Mouse (Mus musculus) left cerebral cortex, adult 2 months (tissue): Measurements from ENCODE around the gene Itpr3. TPM values are rescaled to one million over a fixed set of nuclear protein-coding genes. Genes with fewer than 3 reads are reported as not detected.

Experiments used
- DNase-seq, 2 experiments: peaks; one replicate each; pipeline ENCODE4 v3.0.0; 2021 to 2022; ENCODE audit warnings: low spot score in 2 of 2, mixed read lengths in 1 of 2; ENCODE audit errors: extremely low spot score in 1 of 2
- H3K27ac ChIP-seq: fragments of 200-600 bp; 2 replicates; pipeline ENCODE4 v1.8.1; 2022
- H3K4me3 ChIP-seq: fragments of 200-600 bp; 2 replicates; pipeline ENCODE4 v1.8.1; 2022
- CTCF ChIP-seq: fragments of 200-600 bp; IDR thresholded peaks from 2 replicates; pipeline ENCODE4 v1.8.1; 2022; ENCODE audit warnings: antibody characterized with exemption, mild to moderate bottlenecking, moderate library complexity
- intact Hi-C: fragments of 180-260 bp; cut with DNase I; formaldehyde crosslinking; loops from one replicate; pipeline ENCODE4 v1.15.1; 2025
- total RNA-seq, 2 experiments: library from RNA; stranded (reverse); gene quantifications; 2 replicates each; pipeline ENCODE4 v1.2.3; 2021

The Itpr3 gene
- total RNA-seq, 2 experiments from 2014 or later = 2.2 to 3.3 TPM

DNA sequence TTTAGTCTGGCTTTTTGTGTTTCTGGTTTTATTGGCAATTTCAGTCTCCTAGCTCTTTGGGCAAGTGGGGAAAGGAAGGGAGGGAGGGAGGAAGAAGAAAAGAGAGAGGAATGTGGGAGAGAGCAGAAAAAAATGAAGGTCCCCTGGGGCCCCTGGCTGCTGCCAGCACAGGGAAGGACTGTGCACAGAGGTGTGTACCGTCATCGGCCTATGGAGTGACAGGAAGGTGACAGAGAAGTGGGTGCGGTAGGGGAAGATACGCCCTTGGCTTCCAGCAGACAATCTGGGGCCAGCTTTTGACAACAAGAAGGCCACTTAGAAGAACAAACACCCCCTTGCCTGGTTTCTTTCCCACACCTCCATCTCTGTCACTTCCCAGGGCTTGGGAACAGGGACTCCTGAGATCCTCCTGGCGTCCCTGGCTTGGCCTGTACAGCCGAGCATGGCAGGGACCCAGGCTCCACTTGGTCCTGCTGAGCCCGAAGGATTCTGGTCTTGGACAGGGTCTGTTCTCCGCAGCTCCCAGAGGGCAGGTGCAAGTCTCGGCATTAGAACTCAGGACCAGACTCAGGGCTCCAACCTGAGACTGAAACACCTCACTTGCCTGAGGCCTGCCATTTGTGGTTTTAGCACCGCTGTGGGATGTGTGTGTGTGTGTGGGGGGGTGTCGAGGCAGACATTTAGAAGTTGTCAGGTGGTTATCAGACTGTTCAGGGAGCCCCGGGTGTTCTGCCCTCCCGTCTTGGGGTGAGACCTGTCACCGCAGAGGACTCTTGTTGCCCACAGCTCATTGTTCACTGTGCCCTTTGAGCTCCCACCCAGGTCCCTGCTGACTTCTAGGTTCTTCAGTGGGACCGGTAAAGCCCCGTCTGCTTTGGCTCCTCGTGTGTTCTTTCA lies 18.0 kb downstream of the Itpr3 start:
- intact Hi-C loops = no loop called here
- no peak overlapping the region for H3K27ac ChIP-seq
- DNase-seq = no peak
- no peak for TF ChIP-seq CTCF
- no peak overlapping the region for H3K4me3 ChIP-seq

GRCm38 (mm10) chr17:27077133-27077532 lies 20.0 kb downstream of the Itpr3 start:
- Histone ChIP-seq H3K27ac (no peak overlapping the region), H3K4me3 (no peak overlapping the region)
- no peak for DNase-seq
- TF ChIP-seq CTCF = peak; percentile 9
- intact Hi-C loops = no loop called here

GRCm38 (mm10) chr17:27077920-27078319 lies 20.8 kb downstream of the Itpr3 start:
- H3K27ac ChIP-seq = no peak overlapping the region
- H3K4me3 ChIP-seq = no peak overlapping the region
- intact Hi-C loops = no loop called here
- peak; percentile 36 for TF ChIP-seq CTCF
- DNase-seq = no peak

- TF ChIP-seq CTCF = no peak
- intact Hi-C loops = no loop called here
These were observed 21.4 kb downstream of the Itpr3 start for GRCm38 (mm10) chr17:27078499-27078898.

DNA sequence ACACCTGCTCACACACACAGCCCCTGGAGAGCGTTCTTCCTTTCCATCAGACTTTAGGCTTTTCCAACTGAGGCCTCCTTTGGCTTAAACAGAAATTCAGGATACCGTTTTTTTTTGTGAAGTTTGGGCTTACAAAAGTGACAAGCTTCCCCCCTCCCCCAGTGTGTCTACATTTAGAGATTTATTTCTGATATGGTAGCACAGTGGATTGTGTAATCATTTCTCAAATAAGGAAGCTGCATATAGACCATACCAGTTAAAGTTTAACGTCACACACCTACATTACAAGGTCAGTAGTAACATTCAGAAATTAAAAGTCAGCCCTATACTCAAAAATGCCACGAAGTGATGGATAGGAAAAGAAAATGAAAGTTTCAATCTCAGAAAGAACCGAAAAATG lies 24.8 kb downstream of the Itpr3 start:
- TF ChIP-seq CTCF = no peak
- intact Hi-C loops = no loop called here
- DNase-seq = no peak
- Histone ChIP-seq H3K4me3 (no peak overlapping the region), H3K27ac (no peak overlapping the region)

More at GRCm38 (mm10) chr17:27078499-27078898, 21.4 kb downstream of the Itpr3 start:
- no peak overlapping the region for H3K4me3 ChIP-seq
- no peak overlapping the region for H3K27ac ChIP-seq
- no peak for DNase-seq

DNA sequence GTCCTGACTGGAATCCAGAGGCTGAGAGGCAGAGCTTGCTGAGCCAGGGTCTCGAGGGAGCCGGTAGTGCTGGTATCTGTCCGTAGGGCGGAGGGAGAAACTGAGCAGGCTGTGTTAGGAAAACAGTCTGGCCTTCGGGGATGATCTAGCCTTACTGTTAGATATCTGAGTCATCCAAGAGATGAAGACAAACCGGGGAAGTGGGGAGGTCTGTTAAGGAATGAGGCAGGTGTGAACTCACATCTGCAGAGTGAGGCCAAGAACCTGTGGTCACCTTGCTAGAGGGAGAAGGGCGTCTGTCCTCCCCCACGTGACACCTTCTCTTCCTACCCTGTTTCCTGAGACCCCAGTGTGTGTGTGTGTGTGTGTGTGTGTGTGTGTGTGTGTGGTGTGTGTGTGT lies 25.7 kb downstream of the Itpr3 start:
- Histone ChIP-seq H3K27ac (no peak overlapping the region), H3K4me3 (no peak overlapping the region)
- no peak for DNase-seq
- intact Hi-C loops = no loop called here
- TF ChIP-seq CTCF = no peak

- TF ChIP-seq CTCF = no peak
- intact Hi-C loops = no loop called here
- Histone ChIP-seq H3K27ac (no peak overlapping the region), H3K4me3 (no peak overlapping the region)
- no peak for DNase-seq
These were observed 26.5 kb downstream of the Itpr3 start for GRCm38 (mm10) chr17:27083601-27084000.

DNA sequence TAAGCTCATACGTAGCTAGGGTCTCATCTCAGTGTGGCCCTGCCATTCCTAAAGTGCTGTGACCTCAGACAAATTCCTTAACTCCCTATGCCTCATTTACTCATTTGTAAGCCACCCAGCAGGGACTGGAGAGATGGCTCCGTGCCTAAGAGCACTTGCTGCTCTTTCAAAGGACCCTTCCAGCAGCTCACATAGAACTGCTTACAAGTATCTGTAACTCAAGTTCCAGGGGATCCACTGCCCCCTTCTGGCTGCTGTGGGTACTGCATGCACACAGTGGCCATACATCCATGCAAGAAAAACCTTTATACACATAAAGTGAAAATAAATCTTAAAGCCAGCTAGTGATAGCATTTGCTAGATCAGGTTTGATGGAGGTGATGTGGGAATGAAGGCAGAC lies 28.6 kb downstream of the Itpr3 start:
- H3K27ac ChIP-seq = no peak overlapping the region
- intact Hi-C loops = no loop called here
- H3K4me3 ChIP-seq = no peak overlapping the region
- DNase-seq = no peak
- peak; percentile 64 for TF ChIP-seq CTCF

DNA sequence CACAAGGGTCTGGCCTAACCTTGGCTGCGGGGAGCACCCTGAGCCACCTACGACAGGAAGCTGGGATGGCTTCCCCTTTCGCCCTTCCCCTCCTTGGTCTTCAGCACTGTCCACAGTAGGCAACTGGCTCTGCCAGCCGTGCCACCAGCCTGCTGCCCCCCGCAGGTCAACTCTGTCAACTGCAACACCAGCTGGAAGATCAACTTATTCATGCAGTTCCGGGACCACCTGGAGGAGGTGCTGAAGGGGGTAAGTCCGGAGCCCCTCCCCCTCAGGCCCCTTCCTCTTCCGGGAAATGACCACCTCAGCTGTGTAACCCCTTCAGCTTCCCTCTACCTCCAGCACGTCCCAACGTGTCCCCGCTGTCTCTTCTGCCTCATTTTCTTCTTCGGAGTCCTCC lies 30.3 kb downstream of the Itpr3 start:
- no peak overlapping the region for H3K4me3 ChIP-seq
- intact Hi-C loops = no loop called here
- TF ChIP-seq CTCF = peak; percentile 44
- H3K27ac ChIP-seq = no peak overlapping the region
- DNase-seq = no peak

DNA sequence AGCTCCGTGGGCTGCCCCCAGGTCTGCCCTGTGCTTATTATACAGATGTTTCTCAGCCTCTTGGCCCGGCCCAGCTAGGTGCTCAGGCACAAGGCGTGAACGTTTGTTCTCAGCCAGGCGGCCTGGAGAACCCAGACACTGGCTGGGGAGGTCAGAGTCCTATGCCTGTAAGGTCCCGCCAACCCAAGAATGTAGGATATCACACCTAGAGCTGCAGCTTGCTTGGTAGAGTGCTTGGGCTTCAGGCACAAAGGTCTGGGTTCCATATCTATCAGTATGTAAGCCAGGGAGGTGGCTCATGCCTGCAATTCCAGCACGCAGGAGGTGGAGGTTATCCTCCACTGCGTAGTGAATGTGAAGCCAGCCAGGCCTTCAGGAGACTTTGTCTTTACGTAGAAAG lies 33.0 kb downstream of the Itpr3 start:
- no peak for DNase-seq
- intact Hi-C loops = no loop called here
- Histone ChIP-seq H3K27ac (no peak overlapping the region), H3K4me3 (no peak overlapping the region)
- TF ChIP-seq CTCF = no peak

DNA sequence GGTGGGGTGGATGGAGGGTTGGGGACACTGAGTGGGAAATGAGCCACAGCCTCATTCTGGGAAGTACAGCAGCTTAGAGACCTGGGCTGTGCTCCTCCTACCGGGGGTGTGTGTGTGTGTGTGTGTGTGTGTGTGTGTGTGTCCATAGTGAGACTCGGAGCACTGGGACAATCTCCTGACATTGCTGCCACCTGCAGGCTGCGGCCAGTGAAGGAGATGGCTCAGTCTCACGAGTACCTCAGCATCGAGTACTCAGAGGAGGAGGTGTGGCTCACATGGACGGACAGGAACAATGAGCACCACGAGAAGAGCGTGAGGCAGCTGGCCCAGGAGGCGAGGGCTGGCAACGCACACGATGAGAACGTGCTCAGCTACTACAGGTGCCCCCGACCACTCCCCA lies 38.6 kb downstream of the Itpr3 start:
- intact Hi-C loops = loop anchor here (2.0 kb wide), 1 partner anchor 63 kb away; no protein-coding TSS in a partner anchor
- Histone ChIP-seq H3K4me3 (no peak overlapping the region), H3K27ac (no peak overlapping the region)
- peak; percentile 32 to 40 for DNase-seq
- TF ChIP-seq CTCF = peak; percentile 27

GRCm38 (mm10) chr17:27101675-27102074 lies 44.6 kb downstream of the Itpr3 start:
- TF ChIP-seq CTCF = no peak
- H3K27ac ChIP-seq = no peak overlapping the region
- DNase-seq = no peak
- intact Hi-C loops = no loop called here
- H3K4me3 ChIP-seq = no peak overlapping the region
